Mouse (Mus musculus) spleen, postnatal 0 days (tissue): ENCODE results near the gene Cd300lb. TPM values are rescaled to one million over a fixed set of nuclear protein-coding genes. Genes with fewer than 3 reads are reported as not detected.

Experiments
- polyA plus RNA-seq: library from polyadenylated mRNA; unstranded; fragments of >200 nt; fragmentation: Nextera tagmentation; extraction: Ambion mirVana; gene quantifications from 2 replicates; pipeline ENCODE4 v1.2.1, GENCODE M21; 2015

Gene Cd300lb
- polyA plus RNA-seq, result 7.2 and 8.7 TPM in 2 replicates

GRCm38 (mm10) chr11:114934144-114934543 is at the start of gene Cd300lb:
TSS of gene Cd300lb (minus strand) at chr11:114934386.

GRCm38 (mm10) chr11:114968752-114969207 is 34.6 kb upstream of the Cd300lb start, which contains the start of gene Cd300c:
TSS of gene Cd300c (minus strand) at chr11:114969157.

GRCm38 (mm10) chr11:114889991-114890518 is 44.1 kb downstream of the Cd300lb start, which contains the start of gene Cd300a:
TSS of gene Cd300a (plus strand) at chr11:114890041.

Other genes starting within 250 kb of the Cd300lb start
- gene Dnaic2, start 207.0 kb downstream of the Cd300lb start, polyA plus RNA-seq, result 0.19 and 0.29 TPM in 2 replicates
- 0.17 and 0.40 TPM in 2 replicates for gene Kif19a, start 169.0 kb downstream of the Cd300lb start, polyA plus RNA-seq
- 0.35 and 0.73 TPM in 2 replicates for gene Btbd17, start 138.4 kb downstream of the Cd300lb start, polyA plus RNA-seq
- gene Gpr142, start 135.5 kb downstream of the Cd300lb start, polyA plus RNA-seq, result not detected in 2 replicates
- 5.4 and 9.3 TPM in 2 replicates for gene Gprc5c, start 83.2 kb downstream of the Cd300lb start, polyA plus RNA-seq
- 10.1 and 17.2 TPM in 2 replicates for gene Cd300a, start 44.3 kb downstream of the Cd300lb start, polyA plus RNA-seq
- 0.41 and 0.44 TPM in 2 replicates for gene Cd300c, start 34.8 kb upstream of the Cd300lb start, polyA plus RNA-seq
- gene Cd300ld, start 55.5 kb upstream of the Cd300lb start, polyA plus RNA-seq, result 4.6 and 5.1 TPM in 2 replicates
- 10.9 and 15.5 TPM in 2 replicates for gene Cd300c2, start 67.5 kb upstream of the Cd300lb start, polyA plus RNA-seq
- not detected in 2 replicates for gene Cd300ld2, start 81.8 kb upstream of the Cd300lb start, polyA plus RNA-seq
- gene Cd300ld4, start 92.6 kb upstream of the Cd300lb start, polyA plus RNA-seq, result not detected in 2 replicates
- gene Cd300ld5, start 103.4 kb upstream of the Cd300lb start, polyA plus RNA-seq, result not detected in 2 replicates
- gene Cd300ld3, start 114.0 kb upstream of the Cd300lb start, polyA plus RNA-seq, result 0.18 TPM in 1 of 2 replicates, not detected in the other
- 0.35 and 0.90 TPM in 2 replicates for gene Cd300e, start 127.8 kb upstream of the Cd300lb start, polyA plus RNA-seq
- 5.7 and 7.7 TPM in 2 replicates for gene Rab37, start 157.0 kb upstream of the Cd300lb start, polyA plus RNA-seq
- 41.0 and 47.9 TPM in 2 replicates for gene Cd300lf, start 199.6 kb upstream of the Cd300lb start, polyA plus RNA-seq
- gene Slc9a3r1, start 229.0 kb upstream of the Cd300lb start, polyA plus RNA-seq, result 35.2 and 49.0 TPM in 2 replicates